Mouse (Mus musculus) spleen, postnatal 36 days (tissue): ENCODE results near the gene Txlng.
"Not testable (repeated sequence)": the region's sequence is repeated elsewhere in the genome, so short reads cannot be mapped to it uniquely, and the experiment has no call there.

Source experiments
- DNase-seq, 2 experiments: peaks; one replicate each; pipeline ENCODE4 v3.0.0; 2022; ENCODE audit warnings: low spot score in 2 of 2, mixed read lengths in 1 of 2

Gene Txlng

GRCm38 (mm10) chrX:162829203-162829708 is at the start of gene Txlng:
Gene Txlng (minus strand): TSS chrX:162829454.
- peak; percentile 96 to 97 for DNase-seq

DNA sequence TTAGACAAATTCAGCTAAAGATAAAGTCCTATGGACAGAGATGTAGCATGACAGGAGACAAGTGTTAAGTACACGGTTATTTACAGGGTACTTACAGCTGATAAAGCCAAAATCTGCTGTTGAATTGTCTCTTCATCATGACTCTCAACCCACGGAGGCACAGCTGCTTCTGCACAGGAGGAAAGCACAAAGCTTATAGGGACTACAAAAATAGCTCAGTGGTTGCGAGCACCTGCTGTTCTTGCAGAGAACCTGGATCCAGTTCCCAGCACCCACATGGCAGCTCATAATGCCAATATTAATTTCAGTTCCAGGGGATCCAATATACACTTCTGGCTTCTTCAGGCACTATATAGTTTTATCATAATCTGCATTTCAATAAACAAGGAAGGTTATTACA is 49.0 kb upstream of the Txlng start:
- DNase-seq, result no peak

GRCm38 (mm10) chrX:162873761-162874160 is 44.5 kb upstream of the Txlng start:
- no peak for DNase-seq

- DNase-seq, result no peak
These were observed 42.7 kb upstream of the Txlng start for GRCm38 (mm10) chrX:162871734-162872517.

GRCm38 (mm10) chrX:162868294-162868965 is 39.2 kb upstream of the Txlng start:
- DNase-seq, result no peak

GRCm38 (mm10) chrX:162848682-162849081 is 19.4 kb upstream of the Txlng start:
- DNase-seq, result no peak

DNA sequence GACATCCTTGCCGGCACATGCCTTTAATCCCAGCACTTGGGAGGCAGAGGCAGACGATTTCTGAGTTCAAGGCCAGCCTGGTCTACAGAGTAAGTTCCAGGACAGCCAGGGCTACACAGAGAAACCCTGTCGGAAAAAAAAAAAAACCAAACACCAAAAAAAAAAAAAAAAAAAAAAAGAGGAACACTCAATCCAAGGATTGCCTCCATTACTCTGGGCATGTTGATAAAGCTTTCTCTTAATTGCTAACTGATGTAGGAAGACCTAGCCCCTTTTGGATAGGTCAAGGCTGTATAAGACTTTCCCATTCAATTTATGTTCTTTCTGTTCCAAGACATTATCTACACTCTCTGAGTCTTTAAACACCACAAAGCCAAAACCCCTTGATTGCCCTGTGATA is 16.3 kb upstream of the Txlng start:
- no peak for DNase-seq

DNA sequence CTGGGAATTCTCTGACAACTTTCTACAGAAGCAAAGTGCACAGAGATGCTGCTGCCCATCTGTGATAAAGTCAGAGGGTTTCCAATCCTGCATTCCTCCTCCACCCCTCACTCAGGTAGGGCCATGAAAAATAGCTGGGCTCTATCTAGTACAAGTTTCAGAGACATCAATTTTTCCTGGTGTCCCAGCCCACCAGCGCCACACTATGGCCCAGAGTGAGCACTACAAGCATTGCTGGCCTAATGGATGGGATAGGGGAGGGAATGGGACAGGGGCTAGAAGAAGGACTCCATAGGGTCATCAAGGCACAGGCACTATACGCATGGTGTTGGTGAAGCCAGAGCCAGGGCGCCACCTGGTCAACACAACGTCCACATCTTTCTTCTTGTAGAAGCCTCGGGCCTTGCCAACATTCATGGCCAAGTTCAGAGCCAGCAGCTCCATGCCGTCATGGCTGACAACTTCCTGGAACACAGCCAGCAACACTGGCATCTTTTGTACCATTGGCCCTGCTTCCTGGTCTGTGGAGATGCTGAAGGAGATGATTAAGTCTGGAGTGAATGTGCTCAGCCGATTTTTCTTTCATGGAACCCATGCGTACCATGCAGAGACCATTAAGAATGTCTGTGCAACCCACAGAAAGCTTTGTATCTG is 15.3 kb upstream of the Txlng start:
- no peak for DNase-seq

DNA sequence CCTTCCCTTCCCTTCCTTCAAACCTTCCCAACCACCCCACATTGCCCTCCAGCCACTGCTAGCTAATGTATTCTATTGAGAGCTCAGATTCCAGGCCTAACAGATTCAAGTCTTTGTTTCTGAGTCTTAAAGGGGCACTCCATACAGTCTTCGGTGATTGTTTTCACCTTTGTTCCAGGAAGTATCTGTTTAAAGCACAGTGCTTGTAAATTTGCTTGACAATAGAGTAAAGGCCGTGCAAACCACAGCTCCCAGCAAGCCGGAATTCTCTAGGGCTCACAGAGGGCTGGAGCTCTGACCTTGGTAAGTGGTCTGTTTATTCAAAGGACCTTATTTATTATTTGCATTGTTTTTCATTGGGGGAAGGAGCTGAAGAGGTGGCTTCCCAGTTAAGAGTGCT is 2.8 kb upstream of the Txlng start:
- no peak for DNase-seq

GRCm38 (mm10) chrX:162831542-162831941 is 2.3 kb upstream of the Txlng start:
- DNase-seq, result no peak

GRCm38 (mm10) chrX:162831036-162831435 is 1.8 kb upstream of the Txlng start:
- DNase-seq, result no peak

GRCm38 (mm10) chrX:162830313-162830712 is 1.1 kb upstream of the Txlng start:
- DNase-seq, result not testable (repeated sequence)

DNA sequence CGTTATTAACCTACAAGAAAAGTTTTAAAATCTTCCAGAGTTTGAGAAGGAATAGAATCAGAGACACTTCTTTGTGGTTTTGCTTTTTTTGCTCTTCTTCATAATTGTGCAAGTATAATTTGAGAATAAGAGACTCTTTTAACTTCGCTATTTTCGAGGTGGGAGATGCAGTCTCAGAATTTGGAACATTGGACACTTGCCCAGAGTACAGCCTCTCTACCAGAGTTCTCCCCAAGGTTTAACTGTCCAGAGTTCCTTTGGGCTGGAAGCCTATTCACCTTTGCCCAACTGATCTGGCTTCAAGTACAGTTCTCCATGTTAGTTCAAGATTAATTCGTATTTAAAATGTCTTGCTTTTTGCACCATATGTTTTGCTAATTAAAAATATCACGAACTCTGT is 487 bp upstream of the Txlng start:
- no peak for DNase-seq

DNA sequence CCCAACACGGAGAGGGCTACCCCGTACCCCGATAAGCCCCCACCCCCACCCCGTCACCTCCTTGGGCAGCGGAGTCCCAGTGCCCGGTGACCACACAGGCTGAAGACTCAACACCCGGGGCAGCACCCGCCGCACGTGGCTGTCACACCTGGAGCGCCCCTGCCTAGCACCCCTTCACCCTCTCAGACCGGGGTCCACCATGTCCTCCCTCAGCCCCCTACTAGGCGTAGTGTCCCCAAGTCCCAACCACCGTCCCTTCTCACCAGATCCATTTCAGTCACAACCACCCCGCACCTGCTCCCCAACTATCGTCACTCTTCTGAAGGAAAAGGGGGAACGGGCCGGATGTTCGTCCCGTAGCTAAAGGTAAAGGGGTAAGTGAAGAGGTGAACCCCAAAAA is 471 bp downstream of the Txlng start:
- DNase-seq, result no peak

- DNase-seq, result no peak
These were observed 1.2 kb downstream of the Txlng start for GRCm38 (mm10) chrX:162828016-162828415.

- peak; percentile 24 to 25 for DNase-seq
These were observed 28.9 kb downstream of the Txlng start for GRCm38 (mm10) chrX:162800371-162800770.

GRCm38 (mm10) chrX:162791392-162791791 is 37.9 kb downstream of the Txlng start:
- DNase-seq, result peak in 1 of 2 experiments; percentile 0

- DNase-seq, result no peak
These were observed 40.9 kb downstream of the Txlng start for GRCm38 (mm10) chrX:162788372-162788771.

- DNase-seq, result no peak
These were observed 58.5 kb downstream of the Txlng start for GRCm38 (mm10) chrX:162770726-162771125.

- DNase-seq, result no peak
These were observed 67.4 kb downstream of the Txlng start for GRCm38 (mm10) chrX:162761716-162762395.

DNA sequence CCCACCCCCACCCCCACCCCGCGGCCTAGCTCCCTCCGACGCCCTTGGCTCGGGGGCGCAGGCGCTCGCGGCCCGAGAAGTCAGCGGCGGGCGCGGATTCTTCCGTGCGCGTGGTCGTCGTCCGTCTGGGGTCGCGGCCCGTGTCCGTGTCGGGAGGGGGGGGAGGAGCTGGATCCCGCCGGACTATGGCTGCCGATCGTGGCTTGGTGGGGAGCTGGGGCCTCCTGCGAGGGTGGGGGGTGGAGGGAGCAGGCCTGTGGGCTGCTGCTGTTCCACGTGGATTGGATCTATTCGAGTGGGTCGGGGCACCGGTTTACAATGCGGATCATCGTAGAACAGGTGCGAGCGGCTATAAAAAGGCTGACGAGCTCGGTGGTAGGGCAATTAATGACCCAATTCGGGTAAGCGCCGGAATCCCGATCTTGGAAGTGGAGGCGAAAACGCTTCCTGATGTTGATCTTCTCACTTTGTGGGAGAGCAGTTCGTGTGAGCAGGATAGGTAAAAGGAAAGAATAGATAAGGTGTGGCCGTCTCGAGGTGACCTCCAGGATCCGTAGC is 68.2 kb downstream of the Txlng start:
- DNase-seq, result no peak
